Mouse (Mus musculus) thymus, adult 2 months (tissue): ENCODE measurements at regions not wholly inside any gene's neighbourhood (a gene's known extent, or its start where the extent isn't known, plus 50 kb on each side); places are given as distances from the start of the nearest gene placed in this dataset.

Experiments used
- CTCF ChIP-seq: fragments of 200-500 bp; IDR thresholded peaks from 2 replicates; pipeline ENCODE4 v1.5.1; 2012; ENCODE audit warnings: mild to moderate bottlenecking, control low read depth, low read length, moderate library complexity, borderline replicate concordance; ENCODE audit not compliant: control insufficient read depth, poor library complexity, insufficient read depth; ENCODE audit errors: extremely low read depth
- POLR2A ChIP-seq: fragments of 200-500 bp; IDR thresholded peaks from 2 replicates; pipeline ENCODE4 v1.6.1; 2012; ENCODE audit warnings: mild to moderate bottlenecking, low read length, control low read depth, moderate library complexity; ENCODE audit not compliant: control insufficient read depth, poor library complexity, insufficient read depth; ENCODE audit errors: extremely low read depth

DNA sequence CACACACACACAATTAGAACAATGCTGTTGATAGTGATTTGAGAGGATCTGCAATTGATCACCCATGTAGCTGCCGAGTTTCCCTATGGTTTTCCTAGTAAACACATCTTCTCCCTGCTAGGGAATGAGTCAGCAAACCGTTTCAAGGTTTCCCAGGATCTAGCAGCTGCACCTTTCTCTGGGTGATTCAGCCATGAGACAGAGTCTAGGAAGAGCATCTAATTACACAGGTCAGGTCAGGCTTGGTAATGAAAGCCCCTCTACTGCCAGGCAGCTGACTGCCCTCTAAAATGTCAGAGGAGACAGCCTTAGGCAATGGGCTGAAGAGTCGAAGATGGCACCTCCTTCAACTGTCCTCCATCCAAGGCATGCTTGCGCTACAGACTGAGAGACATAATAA is 438.5 kb downstream of the Tns1 start:
- TF ChIP-seq POLR2A: no peak
- no peak for TF ChIP-seq CTCF
